Comparison of ENCODE assay signal across 8 mouse cellular contexts in genomic region chr3:87960586-87961191, GRCm38 (mm10). TPM values are rescaled to one million over a fixed set of nuclear protein-coding genes. Genes with fewer than 3 reads are reported as not detected.
DNase-seq lines count a peak whose midpoint lies in the region; ATAC-seq and TF ChIP-seq lines count a peak whose summit lies in the region.

No protein-coding gene starts in this region.

- no peaks in the 10 kb centered on the region for H3K79me2 ChIP-seq in C2C12 (ENCODE audit: control insufficient read depth, insufficient read depth)

- DNase-seq in brain, adult 2 months (ENCODE audit: low read depth, low spot score), result peak; percentile 90
- DNase-seq in liver, result peak; percentile 86
- DNase-seq in spleen, postnatal 36 days (ENCODE audit: low spot score in 2 of 2), result peak; percentile 61 to 63

- peak overlapping the region; percentile 72 for H3K9ac ChIP-seq in heart, embryonic 11.5 days (ENCODE audit: low read depth, low read length)
- peak overlapping the region; percentile 74 for H3K9ac ChIP-seq in kidney, embryonic 16.5 days (replicated peaks; ENCODE audit: low read length)

- H3K27me3 ChIP-seq in C2C12 (ENCODE audit: control insufficient read depth, insufficient read depth, insufficient read length), result no peaks in the 10 kb centered on the region
- H3K27me3 ChIP-seq in heart, embryonic 11.5 days (ENCODE audit: control insufficient read depth, insufficient read depth, low read length), result no peaks in the 10 kb centered on the region
- H3K27me3 ChIP-seq in kidney, embryonic 16.5 days (ENCODE audit: insufficient read depth, low read length), result no peaks in the 10 kb centered on the region

- H3K27ac ChIP-seq in heart, embryonic 11.5 days (ENCODE audit: low read depth, low read length), result peak overlapping the region; percentile 78
- H3K27ac ChIP-seq in kidney, embryonic 16.5 days (ENCODE audit: low read length), result peak overlapping the region; percentile 95

- no peaks in the 10 kb centered on the region for H3K9me3 ChIP-seq in heart, embryonic 11.5 days (replicated peaks; ENCODE audit: control insufficient read depth, low read length)
- no peaks in the 10 kb centered on the region for H3K9me3 ChIP-seq in kidney, embryonic 16.5 days (ENCODE audit: low read length)

- peak overlapping the region; percentile 76 for H3K4me2 ChIP-seq in heart, embryonic 11.5 days
- H3K4me2 ChIP-seq in kidney, embryonic 16.5 days (replicated peaks; ENCODE audit: low read depth, low read length), result peak overlapping the region; percentile 87

- peaks cover 19% of the 10 kb centered on the region for H3K4me1 ChIP-seq in heart, embryonic 11.5 days (ENCODE audit: control insufficient read depth, insufficient read depth, low read length)
- peaks cover 26% of the 10 kb centered on the region; the same call in 1 of the 2 replicates for H3K4me1 ChIP-seq in kidney, embryonic 16.5 days (ENCODE audit: insufficient read depth, low read length)

- 0 out of 2 replicates have a peak, but pooled peaks have one; percentile 60 for ATAC-seq in erythroblast, adult 5-6 weeks (replicated peaks; ENCODE audit: low FRiP score, poor library complexity, severe bottlenecking)
- ATAC-seq in heart, embryonic 11.5 days (replicated peaks; ENCODE audit: insufficient number of reproducible peaks, low FRiP score, low TSS enrichment), result peak; percentile 94
- ATAC-seq in kidney, embryonic 16.5 days (ENCODE audit: low FRiP score, low TSS enrichment), result peak; percentile 98
- ATAC-seq in monocyte, adult 5-6 weeks (replicated peaks; ENCODE audit: insufficient number of reproducible peaks, low FRiP score, low TSS enrichment, poor library complexity, severe bottlenecking), result peak; percentile 86

- H3K79me3 ChIP-seq in C2C12 (ENCODE audit: low read depth), result no peaks in the 10 kb centered on the region

- peak overlapping the region; percentile 31 for H3ac ChIP-seq in C2C12 (ENCODE audit: control insufficient read depth, insufficient read length, low read depth)

- no peak overlapping the region for H3K4me3 ChIP-seq in C2C12 (ENCODE audit: insufficient read depth, poor library complexity, severe bottlenecking)
- peak overlapping the region; percentile 45 for H3K4me3 ChIP-seq in heart, embryonic 11.5 days (ENCODE audit: low read depth, low read length)
- peak overlapping the region; percentile 52 for H3K4me3 ChIP-seq in kidney, embryonic 16.5 days (ENCODE audit: low read length)

- under 1% methylated on average over 27 of the region's 27 CpGs for WGBS in heart, embryonic 11.5 days (ENCODE audit: insufficient replicate concordance)
- under 1% methylated on average over 27 of the region's 27 CpGs for WGBS in kidney, embryonic 16.5 days

- peak; percentile 67 for TF ChIP-seq CTCF in C2C12 (IDR thresholded peaks at IDR 0.05; ENCODE audit: control insufficient read depth, insufficient read depth, insufficient read length)

- H3K36me3 ChIP-seq in C2C12 (ENCODE audit: control insufficient read depth, insufficient read depth), result no peaks in the 10 kb centered on the region
- no peaks in the 10 kb centered on the region for H3K36me3 ChIP-seq in heart, embryonic 11.5 days (ENCODE audit: control insufficient read depth, insufficient read depth, low read length)
- H3K36me3 ChIP-seq in kidney, embryonic 16.5 days (ENCODE audit: insufficient read depth, low read length), result no peaks in the 10 kb centered on the region

TF ChIP-seq in C2C12, 6 proteins besides CTCF, POLR2A, EP300 and RAD21:
- no peak for TF ChIP-seq CEBPB (IDR thresholded peaks at IDR 0.05; ENCODE audit: low read depth)
- no peak for TF ChIP-seq USF1 (IDR thresholded peaks at IDR 0.05; ENCODE audit: low read depth)
- no peak for TF ChIP-seq MYOD1 (IDR thresholded peaks at IDR 0.05; ENCODE audit: control insufficient read depth, insufficient read length, low read depth)
- no peak for TF ChIP-seq MAX (IDR thresholded peaks at IDR 0.05)
- no peak for TF ChIP-seq FOSL1 (IDR thresholded peaks at IDR 0.05; ENCODE audit: insufficient read depth, low read length, poor library complexity, severe bottlenecking)
- TF ChIP-seq MYOG (IDR thresholded peaks at IDR 0.05; ENCODE audit: control insufficient read depth, extremely low read depth, insufficient read length), result no peak

RNA-seq across cellular contexts. Expression of gene Nes, which starts 10.2 kb away (rescaled TPM):
- polyA plus RNA-seq in C2C12 (2012; fragmentation: generic; extraction: Trizol), result 158 TPM
- total RNA-seq in erythroblast, adult 5-6 weeks (2015; ENCODE audit: low replicate concordance), result not detected in 2 replicates
- 0.42 TPM in 1 of 2 replicates, not detected in the other for total RNA-seq in erythroblast, adult 5-6 weeks (2017; ENCODE audit: low replicate concordance)
- 11.1 and 15.1 TPM in 2 replicates for polyA plus RNA-seq in heart, embryonic 11.5 days (2014; fragmentation: Nextera tagmentation; extraction: Ambion mirVana)
- polyA plus RNA-seq in kidney, embryonic 16.5 days (2015; fragmentation: Nextera tagmentation; extraction: Ambion mirVana), result 25.7 and 26.6 TPM in 2 replicates
- total RNA-seq in monocyte, adult 5-6 weeks (2017), result 0.58 to 2.0 TPM (median 1.6 TPM) in 3 replicates

RNA-seq across cellular contexts. Expression of gene Crabp2, which starts 12.2 kb away (rescaled TPM):
- 14.4 TPM for polyA plus RNA-seq in C2C12 (2012; fragmentation: generic; extraction: Trizol)
- not detected in 2 replicates for total RNA-seq in erythroblast, adult 5-6 weeks (2015; ENCODE audit: low replicate concordance)
- total RNA-seq in erythroblast, adult 5-6 weeks (2017; ENCODE audit: low replicate concordance), result not detected in 2 replicates
- polyA plus RNA-seq in heart, embryonic 11.5 days (2014; fragmentation: Nextera tagmentation; extraction: Ambion mirVana), result 24.1 and 25.1 TPM in 2 replicates
- polyA plus RNA-seq in kidney, embryonic 16.5 days (2015; fragmentation: Nextera tagmentation; extraction: Ambion mirVana), result 62.0 and 67.8 TPM in 2 replicates
- total RNA-seq in monocyte, adult 5-6 weeks (2017), result not detected in 3 replicates

RNA-seq across cellular contexts. Expression of gene Rrnad1, which starts 30.2 kb away (rescaled TPM):
- 7.1 TPM for polyA plus RNA-seq in C2C12 (2012; fragmentation: generic; extraction: Trizol)
- total RNA-seq in erythroblast, adult 5-6 weeks (2015; ENCODE audit: low replicate concordance), result 0.58 and 1.7 TPM in 2 replicates
- 2.4 and 3.2 TPM in 2 replicates for total RNA-seq in erythroblast, adult 5-6 weeks (2017; ENCODE audit: low replicate concordance)
- 14.3 and 14.9 TPM in 2 replicates for polyA plus RNA-seq in heart, embryonic 11.5 days (2014; fragmentation: Nextera tagmentation; extraction: Ambion mirVana)
- polyA plus RNA-seq in kidney, embryonic 16.5 days (2015; fragmentation: Nextera tagmentation; extraction: Ambion mirVana), result 19.9 and 22.7 TPM in 2 replicates
- total RNA-seq in monocyte, adult 5-6 weeks (2017), result 12.9 to 20.5 TPM (median 16.9 TPM) in 3 replicates

RNA-seq across cellular contexts. Expression of gene Isg20l2, which starts 30.6 kb away (rescaled TPM):
- 25.0 TPM for polyA plus RNA-seq in C2C12 (2012; fragmentation: generic; extraction: Trizol)
- 8.6 and 10.7 TPM in 2 replicates for total RNA-seq in erythroblast, adult 5-6 weeks (2015; ENCODE audit: low replicate concordance)
- total RNA-seq in erythroblast, adult 5-6 weeks (2017; ENCODE audit: low replicate concordance), result 5.6 and 11.6 TPM in 2 replicates
- polyA plus RNA-seq in heart, embryonic 11.5 days (2014; fragmentation: Nextera tagmentation; extraction: Ambion mirVana), result 25.0 and 30.2 TPM in 2 replicates
- polyA plus RNA-seq in kidney, embryonic 16.5 days (2015; fragmentation: Nextera tagmentation; extraction: Ambion mirVana), result 60.2 and 68.7 TPM in 2 replicates
- 33.3 to 49.0 TPM (median 35.4 TPM) in 3 replicates for total RNA-seq in monocyte, adult 5-6 weeks (2017)

RNA-seq across cellular contexts. Expression of gene Bcan, which starts 39.3 kb away (rescaled TPM):
- polyA plus RNA-seq in C2C12 (2012; fragmentation: generic; extraction: Trizol), result 0.15 TPM
- not detected in 2 replicates for total RNA-seq in erythroblast, adult 5-6 weeks (2015; ENCODE audit: low replicate concordance)
- not detected in 2 replicates for total RNA-seq in erythroblast, adult 5-6 weeks (2017; ENCODE audit: low replicate concordance)
- polyA plus RNA-seq in heart, embryonic 11.5 days (2014; fragmentation: Nextera tagmentation; extraction: Ambion mirVana), result not detected in 2 replicates
- polyA plus RNA-seq in kidney, embryonic 16.5 days (2015; fragmentation: Nextera tagmentation; extraction: Ambion mirVana), result 0.10 TPM in 1 of 2 replicates, not detected in the other
- total RNA-seq in monocyte, adult 5-6 weeks (2017), result not detected in 3 replicates
